Mouse (Mus musculus) urinary bladder, postnatal 14 days (tissue): ENCODE data around the gene 9130019O22Rik.
"Not testable (repeated sequence)": the region's sequence is repeated elsewhere in the genome, so short reads cannot be mapped to it uniquely, and the experiment has no call there.

Experiments
- DNase-seq: peaks from one replicate; pipeline ENCODE4 v3.0.0; 2021; ENCODE audit warnings: low spot score

Gene 9130019O22Rik

DNA sequence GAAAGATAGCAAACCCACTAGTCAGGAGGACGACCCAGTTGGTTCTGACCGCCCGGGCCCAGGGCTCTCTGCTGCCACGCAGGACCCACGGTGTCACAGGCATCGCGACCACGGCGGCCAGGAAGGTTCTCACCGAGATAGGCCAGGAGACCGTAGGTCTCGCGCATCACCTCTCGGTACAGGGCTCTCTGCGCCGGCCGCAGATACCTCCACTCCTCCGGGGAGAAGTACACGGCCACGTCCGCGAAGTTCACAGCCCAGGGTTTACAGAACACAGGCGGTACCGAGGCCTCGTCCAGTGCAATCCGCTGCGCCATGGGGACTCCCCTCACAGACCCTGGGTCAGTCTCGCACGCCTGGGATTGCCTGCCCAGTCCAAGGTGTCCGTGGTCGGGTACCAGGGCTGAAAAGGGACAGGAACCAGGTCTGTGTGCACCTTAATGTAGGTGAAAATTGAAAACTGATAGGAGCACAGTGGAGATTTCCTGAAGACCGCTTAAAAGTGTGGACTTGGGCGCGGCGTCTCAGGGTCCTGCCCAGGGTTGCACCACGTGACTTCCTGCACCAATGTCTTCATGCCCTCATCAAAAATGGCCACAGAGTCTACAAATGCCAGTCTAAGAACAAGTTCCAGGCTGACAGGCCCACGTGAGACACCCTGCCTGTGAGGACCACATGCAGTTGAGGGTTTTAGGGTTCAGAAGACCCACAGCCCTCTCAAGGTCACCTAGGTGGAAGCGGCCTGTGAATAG is at the start of gene 9130019O22Rik:
Gene 9130019O22Rik, minus strand, starts transcription at position 526 of the 752 bp plus-strand sequence.
- DNase-seq, result peak; percentile 93

DNA sequence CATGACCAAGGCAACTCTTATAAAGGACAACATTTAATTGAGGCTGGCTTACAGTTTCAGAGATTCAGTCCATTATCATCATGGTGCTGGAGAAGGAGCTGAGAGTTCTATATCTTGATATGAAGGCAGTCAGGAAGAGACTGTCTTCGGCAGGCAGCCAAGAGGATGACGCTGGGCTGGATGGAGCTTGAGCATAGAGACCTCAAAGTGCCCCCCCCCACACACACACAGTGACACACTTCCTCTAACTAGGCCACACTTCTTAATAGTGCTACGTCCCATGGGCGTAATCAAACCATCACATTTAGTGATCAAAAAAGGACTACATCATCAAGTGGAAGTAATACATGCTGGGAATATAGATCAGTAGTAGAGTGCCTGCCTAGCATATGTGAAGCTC is 48.2 kb upstream of the 9130019O22Rik start:
- DNase-seq, result no peak

DNA sequence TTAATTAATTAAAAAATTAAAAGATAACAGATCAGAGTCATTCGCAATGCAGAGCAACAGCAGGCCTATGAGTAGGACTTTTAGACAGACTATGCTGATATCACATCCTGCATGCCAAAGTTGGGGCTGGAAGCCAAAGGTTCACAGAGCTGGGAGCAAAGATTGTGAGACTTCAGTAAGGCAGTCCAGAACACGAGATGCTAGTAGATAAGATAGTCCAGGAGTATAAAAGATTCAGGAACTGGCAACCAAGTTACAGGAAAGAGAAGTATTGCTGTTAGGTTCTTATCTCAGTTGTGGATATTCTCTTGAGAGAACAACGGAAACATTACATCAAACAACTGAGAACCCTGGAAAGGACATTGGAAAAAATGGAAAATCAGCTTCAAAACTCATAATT is 39.4 kb upstream of the 9130019O22Rik start:
- no peak for DNase-seq

DNA sequence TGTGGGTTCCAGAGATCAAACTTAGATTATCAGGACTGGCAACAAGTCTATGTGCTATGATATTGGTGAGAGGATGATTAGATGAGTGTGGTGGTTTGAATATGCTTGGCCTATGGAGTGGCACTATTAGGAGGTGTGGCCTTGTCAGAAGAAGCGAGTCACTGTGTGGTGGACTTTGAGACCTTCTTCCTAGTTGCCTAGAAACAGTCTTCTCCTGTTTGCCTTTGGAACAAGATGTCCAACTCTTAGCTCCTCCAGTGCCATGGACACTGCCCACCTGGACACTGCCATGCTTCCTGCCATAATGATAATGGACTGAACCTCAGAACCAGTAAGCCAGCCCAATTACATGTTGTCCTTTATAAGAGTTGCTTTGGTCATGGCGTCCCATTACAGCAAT is 38.9 kb upstream of the 9130019O22Rik start:
- no peak for DNase-seq

DNA sequence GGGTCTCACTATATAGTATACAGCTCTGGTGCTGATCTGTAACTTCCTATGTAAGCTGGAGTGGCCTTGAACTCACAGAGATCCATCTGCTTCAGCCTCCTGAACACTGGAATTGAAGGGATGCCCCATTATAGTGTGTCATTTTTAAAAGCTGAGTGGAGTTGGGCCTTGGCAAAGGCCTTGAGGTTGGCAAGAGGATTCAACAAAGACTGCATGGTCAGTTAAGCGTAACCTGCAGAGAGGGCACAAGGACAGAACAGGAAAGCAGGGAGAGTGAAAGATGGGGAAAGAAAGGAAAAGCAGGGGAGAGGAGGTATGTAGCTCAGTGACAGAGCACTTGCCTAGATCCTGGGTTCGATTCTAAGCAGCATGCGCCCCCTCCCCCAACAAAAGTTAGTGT is 38.3 kb upstream of the 9130019O22Rik start:
- DNase-seq, result no peak

DNA sequence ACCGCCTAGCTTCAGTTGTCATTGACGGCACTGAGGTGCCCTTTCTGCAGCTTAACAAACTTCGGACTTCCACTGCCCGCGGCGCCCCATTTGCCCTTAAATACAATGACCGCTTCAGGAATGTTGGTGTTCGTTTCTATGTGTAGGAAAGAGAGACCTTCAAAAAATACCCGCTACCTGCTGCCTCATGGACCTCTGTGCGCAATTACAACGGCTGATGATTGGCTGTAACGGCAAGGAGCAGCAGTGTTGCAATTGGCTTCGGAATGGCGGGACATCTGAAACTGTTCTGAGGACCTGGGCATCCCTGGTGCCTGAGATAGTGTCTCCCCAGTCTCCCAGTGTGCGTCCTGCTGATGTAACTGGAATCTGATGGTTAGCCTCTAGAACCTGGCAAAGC is 35.3 kb upstream of the 9130019O22Rik start:
- DNase-seq, result no peak

DNA sequence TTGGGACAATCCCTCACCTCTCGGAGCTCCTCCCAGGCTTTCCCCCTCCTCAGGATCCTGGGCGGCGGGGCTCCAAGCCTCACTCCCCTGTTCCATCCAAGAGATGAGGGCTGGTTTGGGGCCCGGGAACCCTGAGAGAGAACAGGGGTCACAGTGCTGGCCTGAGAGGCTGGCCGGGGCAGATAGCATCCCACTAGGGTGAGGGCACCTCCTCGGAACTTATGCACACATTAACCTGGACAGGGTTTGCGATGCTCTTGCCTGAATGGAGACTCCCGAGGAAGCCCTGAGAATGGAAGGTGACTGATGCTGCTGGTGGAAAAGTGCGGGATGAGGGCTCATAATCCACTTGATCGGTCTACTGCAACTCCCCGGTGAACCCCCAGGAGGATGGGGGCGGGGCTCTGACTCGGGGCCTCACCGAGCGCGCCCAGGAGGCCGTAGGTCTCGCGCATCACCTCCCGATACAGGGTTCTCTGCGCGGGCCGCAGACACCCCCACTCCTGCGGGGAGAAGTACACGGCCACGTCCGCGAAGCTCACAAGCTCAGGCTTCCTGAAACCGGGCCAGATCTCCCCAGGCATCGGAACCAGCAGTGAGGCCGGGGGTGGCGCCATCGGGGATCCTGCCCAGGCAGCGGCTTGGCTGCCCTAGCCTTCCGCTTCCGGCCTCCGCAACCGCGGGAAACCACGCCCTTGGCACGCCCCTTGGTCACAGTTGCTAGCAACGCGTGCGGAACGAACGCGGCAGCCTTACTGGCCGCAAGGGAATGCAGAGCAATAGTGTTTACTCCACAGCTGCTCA is 34.6 kb upstream of the 9130019O22Rik start, which contains the start of gene Zfp688:
Gene Zfp688, minus strand, starts transcription at position 681 of the 804 bp plus-strand sequence.
- peak; percentile 97 for DNase-seq

DNA sequence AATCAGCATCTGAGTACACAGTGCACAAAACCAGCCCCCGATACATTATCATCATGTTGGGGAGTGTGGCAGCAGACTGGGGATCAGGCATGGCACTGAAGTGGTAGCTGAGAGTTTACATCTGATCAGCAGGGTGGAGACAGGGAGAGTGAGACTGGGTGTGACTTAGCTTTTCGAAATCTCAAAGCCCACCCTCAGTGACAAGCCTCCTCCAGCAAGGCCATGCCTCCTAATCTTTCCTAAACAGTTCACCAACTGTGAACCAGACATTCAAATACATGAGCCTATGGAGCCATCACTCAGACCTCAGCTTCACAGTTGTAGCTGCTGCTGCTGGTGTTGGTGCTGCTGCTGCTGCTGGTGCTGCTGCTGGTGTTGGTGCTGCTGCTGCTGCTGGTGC is 24.5 kb upstream of the 9130019O22Rik start:
- DNase-seq, result no peak

DNA sequence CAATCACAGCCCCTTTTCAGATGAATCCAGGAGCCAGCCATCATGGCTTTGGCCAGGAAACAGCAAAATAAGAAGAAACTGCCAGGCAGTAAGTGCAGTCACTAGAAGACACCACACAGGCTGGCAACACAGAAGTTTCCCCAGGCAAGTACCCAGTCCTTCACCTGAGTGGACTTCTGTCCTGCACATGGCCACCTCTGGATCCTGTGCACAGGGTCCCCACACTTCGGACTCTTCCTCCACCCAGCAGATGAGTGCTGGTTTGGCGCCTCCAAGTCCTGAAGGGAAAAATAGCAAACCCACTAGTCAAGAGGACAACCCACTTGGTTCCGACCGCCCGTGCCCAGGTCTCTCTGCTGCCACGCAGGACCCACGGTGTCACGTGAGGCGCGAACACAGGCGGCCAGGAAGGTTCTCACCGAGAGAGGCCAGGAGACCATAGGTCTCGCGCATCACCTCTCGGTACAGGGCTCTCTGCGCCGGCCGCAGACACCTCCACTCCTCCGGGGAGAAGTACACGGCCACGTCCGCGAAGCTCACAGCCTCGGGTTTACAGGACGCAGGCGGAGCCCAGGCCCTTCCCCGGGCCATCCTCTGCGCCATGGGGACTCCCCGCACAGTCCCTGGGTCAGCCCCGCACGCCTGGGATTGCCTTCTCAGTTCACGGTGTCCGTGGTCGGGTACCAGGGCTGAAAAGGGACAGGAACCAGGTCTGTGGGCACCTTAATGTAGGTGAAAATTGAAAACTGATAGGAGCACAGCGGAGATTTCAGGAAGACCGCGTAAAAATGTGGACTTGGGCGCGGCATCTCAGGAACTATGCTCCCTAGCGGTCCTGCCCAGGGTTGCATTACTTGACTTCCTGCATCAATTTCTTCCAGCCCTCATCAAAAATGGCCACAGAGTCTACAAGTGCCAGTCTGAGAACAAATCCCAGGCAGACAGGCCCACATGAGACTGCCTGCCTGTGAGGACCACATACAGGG is 19.3 kb upstream of the 9130019O22Rik start, which contains the start of gene Zfp764:
Gene Zfp764, minus strand, starts transcription at position 821 of the 986 bp plus-strand sequence.
- peak; percentile 90 for DNase-seq

DNA sequence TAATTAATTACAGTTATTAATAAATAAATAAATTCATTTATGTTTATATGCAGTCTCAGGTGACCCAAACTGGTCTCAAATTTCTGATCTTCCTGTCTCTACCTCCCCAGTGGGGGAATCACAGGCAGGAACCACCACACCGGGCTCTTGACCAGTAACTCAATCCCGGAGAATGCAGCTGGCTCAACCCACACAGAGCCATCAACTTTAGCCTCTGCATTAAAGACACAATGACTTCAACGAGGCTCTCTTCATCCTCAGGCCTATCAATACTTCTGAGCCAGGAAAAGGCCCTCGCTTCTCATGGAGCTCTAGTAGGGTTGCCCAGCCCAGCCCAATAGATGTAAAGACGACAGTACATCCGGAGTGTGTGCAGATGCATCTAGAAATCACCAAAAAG is 17.1 kb upstream of the 9130019O22Rik start:
- DNase-seq, result not testable (repeated sequence)

DNA sequence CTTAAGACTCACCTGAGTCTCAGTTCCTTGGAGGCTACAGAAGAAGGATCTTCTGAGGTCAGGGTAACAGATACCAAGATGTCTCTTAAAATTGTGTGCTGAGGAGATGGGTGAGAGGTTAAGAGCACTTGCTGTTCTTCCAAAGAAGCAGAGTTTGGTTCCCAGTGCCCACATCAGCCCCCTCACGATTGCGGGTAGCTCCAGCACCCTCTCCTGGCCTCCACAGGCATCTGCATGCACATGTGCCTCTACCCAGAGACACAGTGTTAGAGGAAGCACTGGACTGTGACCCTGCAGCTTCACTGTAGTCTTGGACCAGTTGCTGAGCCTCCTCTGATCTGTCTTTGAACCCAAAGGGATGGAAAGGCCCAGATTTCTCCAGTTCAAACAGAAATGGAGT is 16.0 kb upstream of the 9130019O22Rik start:
- no peak for DNase-seq

DNA sequence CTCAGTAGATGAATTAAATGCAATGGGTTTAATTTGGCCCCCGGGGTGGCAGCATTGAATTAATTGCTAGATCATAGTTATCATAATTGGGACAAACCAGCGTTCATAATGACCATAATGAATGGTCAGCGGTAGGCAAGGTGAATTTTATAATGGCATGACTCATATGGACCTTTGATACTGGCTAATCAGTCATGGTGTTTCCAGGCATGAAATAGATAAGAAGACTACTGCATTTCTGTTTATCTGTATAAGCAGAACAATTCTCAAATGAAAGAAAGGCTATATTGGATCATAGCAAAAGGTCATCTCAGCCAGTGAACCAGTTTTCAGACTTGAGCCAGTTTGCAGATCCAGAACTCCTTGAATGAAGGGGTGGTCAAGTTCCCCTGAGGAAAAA is 13.4 kb upstream of the 9130019O22Rik start:
- no peak for DNase-seq

DNA sequence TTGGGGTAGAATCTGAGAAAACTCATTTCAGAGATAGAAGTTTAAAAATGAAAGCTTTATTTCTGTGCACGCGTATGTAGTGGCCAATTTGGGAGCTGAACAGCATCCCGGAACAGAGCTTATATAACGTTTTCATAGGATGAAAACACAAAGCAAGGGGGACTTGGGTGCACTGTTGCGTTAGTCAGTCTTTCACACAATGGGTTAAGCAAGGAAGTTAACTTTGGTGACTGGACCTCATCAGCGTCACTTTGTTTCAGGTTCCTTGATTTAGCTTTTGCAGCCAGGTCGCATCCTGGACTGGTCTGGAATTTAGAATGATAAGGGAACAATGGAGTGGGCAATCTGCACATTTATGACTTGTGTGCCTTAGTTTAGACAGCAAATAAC is 7.0 kb upstream of the 9130019O22Rik start:
- no peak for DNase-seq

DNA sequence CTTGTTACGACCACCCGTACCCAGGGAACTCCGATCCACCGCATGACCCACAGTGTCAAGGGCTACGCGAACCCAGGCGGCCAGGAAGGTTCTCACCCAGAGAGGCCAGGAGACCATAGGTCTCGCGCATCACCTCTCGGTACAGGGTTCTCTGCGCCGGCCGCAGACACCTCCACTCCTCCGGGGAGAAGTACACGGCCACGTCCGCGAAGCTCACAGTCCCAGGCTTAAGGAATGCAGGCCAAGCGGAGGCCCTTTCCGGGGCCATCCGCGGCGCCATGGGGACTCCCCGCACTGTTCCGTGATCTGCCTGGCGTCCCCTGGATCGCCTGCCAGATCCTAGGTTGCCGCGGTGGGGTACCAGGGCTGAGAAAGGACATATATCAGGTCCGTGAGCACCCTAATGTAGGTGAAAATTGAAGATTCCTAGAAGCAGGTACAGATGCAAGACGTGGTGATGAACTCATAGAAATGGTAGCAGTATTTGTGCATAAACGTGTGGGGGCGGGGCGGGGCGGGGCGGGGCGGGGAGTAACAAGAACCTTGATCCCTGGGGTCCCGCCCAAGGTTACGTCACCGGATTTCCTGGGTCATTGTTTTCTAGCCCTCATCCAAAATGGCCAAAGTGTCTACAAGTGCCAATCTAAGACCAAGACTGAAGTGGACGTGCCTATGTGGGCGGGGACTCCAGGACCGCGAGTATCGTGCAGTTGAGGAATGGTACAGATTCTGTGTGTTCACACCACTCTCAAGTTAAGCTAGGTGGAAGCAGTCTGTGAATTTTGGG is 6.4 kb upstream of the 9130019O22Rik start, which contains the start of gene E430018J23Rik:
Gene E430018J23Rik, minus strand, starts transcription at position 473 of the 787 bp plus-strand sequence.
- DNase-seq, result peak; percentile 98

DNA sequence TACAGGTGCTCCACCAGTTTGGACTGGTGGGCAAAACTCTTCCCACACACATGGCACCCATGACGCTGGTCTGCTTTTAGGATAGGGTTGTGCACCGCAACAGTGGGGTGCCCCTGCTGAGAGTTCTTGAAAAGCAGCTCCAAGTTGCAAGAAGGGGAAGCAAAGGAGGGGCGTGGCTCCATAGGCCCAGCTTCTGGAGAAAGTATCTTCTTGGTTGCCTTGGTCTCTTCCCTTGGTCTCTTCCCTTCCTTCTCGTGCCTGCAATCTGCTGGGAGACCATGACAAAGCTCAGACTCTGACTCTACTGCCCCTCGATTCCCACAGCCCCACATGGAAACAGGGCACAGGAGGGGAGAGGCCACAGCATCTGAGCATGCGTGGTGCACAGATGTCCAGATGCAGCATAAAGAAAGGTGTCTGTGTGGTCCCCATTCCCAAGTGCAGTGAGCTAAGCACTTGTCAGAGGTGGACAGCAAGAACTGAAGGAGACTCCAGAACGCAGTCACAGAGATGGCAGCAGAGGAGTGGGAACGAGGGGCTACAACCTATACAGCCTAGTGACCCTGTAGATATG is 5.4 kb upstream of the 9130019O22Rik start:
- DNase-seq, result no peak

DNA sequence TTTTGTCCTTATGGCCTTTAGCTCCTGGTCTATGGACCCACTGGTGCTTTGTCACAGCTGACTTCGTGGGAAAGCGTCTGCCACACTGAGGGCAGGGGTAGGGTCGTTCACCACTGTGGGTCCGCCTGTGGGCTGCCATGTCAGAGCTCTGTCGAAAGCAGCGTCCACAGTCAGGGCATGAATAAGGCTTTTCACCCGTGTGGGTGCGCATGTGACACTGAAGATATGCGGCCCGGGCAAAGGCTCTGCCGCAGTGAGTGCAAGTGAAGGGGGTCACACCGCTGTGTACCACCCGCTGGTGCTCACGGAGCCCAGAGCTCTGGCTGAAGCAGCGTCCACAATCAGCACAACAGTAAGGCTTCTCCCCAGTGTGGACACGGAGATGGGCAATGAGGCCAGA is 4.6 kb upstream of the 9130019O22Rik start:
- DNase-seq, result no peak

DNA sequence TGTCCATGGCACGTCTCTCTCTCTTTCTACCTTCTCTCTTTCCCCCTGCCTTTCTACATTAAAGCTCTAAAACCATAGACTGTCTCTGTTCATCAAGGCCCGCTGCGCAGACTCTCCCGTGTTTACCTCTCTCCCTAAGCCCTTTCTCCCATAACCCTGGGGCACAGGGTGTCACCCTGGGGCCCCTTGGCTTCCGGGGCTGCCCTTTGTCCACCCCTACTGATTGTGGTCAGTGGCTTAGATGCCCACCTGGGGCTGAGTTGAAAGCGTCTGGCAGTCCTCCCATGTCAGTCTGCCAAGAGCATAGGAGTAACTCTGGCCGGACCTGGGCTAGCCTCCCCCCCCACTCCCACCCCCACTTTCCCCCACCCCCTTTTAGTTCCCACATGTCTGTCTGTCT is 3.3 kb upstream of the 9130019O22Rik start:
- no peak for DNase-seq

DNA sequence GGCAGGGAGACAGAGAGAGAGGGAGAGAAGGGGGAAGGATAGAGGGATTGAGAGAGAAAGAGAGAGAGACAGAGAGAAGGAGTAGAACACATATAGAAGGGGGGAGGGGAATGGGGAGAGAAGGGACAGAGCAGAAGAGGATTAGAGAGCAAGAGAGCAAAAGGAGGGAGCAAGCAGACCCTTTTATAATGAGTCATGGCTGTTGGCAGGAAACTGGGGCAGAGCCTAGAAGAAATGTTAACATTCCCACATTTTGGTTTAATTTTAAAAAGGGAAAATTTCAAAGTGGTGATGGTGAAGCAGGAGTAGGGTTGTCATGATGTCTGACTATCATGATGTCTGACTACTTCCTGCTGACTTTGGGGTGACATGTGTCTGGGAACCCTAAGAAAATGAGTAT is 1.2 kb upstream of the 9130019O22Rik start:
- not testable (repeated sequence) for DNase-seq

DNA sequence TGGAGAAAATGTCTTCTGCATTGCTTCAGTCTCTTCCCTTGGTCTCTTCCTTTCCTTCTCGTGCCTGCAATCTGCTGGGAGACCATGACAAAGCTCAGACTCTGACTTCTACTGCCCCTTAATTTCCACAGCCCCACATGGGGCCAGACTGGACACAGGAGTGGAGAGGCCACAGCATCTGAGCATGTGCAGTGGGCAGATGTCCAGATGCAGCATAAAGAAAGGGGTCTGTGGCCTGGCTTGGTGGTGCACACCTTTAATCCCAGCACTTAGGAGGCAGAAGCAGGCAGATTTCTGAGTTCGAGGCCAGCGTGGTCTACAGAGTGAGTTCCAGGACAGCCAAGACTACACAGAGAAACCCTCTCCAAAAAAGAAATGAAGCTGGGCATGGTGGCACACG is 1.4 kb downstream of the 9130019O22Rik start:
- not testable (repeated sequence) for DNase-seq

DNA sequence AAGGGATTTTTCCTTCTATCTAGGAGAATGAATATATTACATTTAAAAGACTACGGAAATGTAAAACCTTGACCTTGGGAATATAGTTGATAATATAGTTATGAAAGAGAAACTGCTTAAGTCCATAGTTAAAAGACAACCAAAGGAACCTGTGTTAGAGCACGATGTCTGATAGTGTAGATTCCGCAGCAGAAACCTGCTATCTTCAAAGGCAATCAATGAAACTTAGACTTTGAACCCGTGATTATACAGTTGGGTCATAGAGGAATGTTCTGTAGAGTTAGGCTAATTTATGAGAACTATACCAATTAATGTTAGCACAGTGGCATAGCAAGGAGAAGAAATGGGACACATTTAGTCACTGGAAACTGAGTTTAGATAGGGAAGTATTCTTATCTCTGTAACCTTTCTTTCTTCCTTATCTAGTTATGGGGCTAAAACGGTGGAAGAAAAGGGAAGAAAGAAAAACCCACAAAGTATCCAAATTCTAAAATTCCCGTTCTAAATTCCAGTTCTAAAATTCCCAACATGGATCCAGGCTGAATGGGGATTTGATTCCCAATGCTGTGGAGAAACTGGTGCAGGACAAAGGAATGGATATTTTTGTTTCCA is 8.6 kb downstream of the 9130019O22Rik start:
- DNase-seq, result no peak
